Mouse (Mus musculus) spleen, postnatal 14 days (tissue): ENCODE results near the gene BC061212.
"Not testable (repeated sequence)": the region's sequence is repeated elsewhere in the genome, so short reads cannot be mapped to it uniquely, and the experiment has no call there.

Source experiments
- DNase-seq, 2 experiments: peaks; one replicate each; pipeline ENCODE4 v3.0.0; 2021 to 2022; ENCODE audit warnings: low spot score in 2 of 2

The BC061212 gene

GRCm38 (mm10) chr5:94070445-94070844 lies at the start of gene BC061212:
TSS of gene BC061212 (minus strand) at chr5:94070545.
- not testable (repeated sequence) for DNase-seq

- not testable (repeated sequence) for DNase-seq
These were observed 5.7 kb upstream of the BC061212 start, which contains the start of gene Gm6351 for GRCm38 (mm10) chr5:94076085-94076484. TSS of gene Gm6351 (plus strand) at chr5:94076385.
